Mouse (Mus musculus) embryonic facial prominence, embryonic 12.5 days (tissue): ENCODE measurements around the gene Ifitm6. TPM values are rescaled to one million over a fixed set of nuclear protein-coding genes. Genes with fewer than 3 reads are reported as not detected.
"Not testable (repeated sequence)": the region's sequence is repeated elsewhere in the genome, so short reads cannot be mapped to it uniquely, and the experiment has no call there.

Source experiments
- ATAC-seq: fragments of 200-750 bp; cut with Nextera tagmentation; 2 replicates; pipeline ENCODE4 v1.8.0; 2017; ENCODE audit not compliant: insufficient number of reproducible peaks, insufficient read depth, low FRiP score, low TSS enrichment
- H3K27ac ChIP-seq: fragments of 300-500 bp; sonication (generic); 2 replicates; pipeline ENCODE4 v1.5.1; 2016; ENCODE audit warnings: mild to moderate bottlenecking
- H3K27me3 ChIP-seq: fragments of 300-500 bp; sonication (generic); 2 replicates; pipeline ENCODE4 v1.6.1; 2016; ENCODE audit warnings: mild to moderate bottlenecking, moderate library complexity
- H3K36me3 ChIP-seq: fragments of 300-500 bp; sonication (generic); 2 replicates; pipeline ENCODE4 v1.6.1; 2016; ENCODE audit warnings: mild to moderate bottlenecking
- H3K4me1 ChIP-seq: fragments of 300-500 bp; sonication (generic); 2 replicates; pipeline ENCODE4 v1.6.1; 2016
- H3K4me2 ChIP-seq: fragments of 300-500 bp; sonication (generic); replicated peaks from 2 replicates; pipeline ENCODE4 v1.6.1; 2016; ENCODE audit warnings: mild to moderate bottlenecking, moderate library complexity
- H3K4me3 ChIP-seq: fragments of 300-500 bp; sonication (generic); 2 replicates; pipeline ENCODE4 v1.5.1; 2016; ENCODE audit warnings: mild to moderate bottlenecking
- H3K9ac ChIP-seq: fragments of 300-500 bp; sonication (generic); 2 replicates; pipeline ENCODE4 v1.6.1; 2016; ENCODE audit warnings: mild to moderate bottlenecking, moderate library complexity
- H3K9me3 ChIP-seq: fragments of 300-500 bp; sonication (generic); 2 replicates; pipeline ENCODE4 v1.6.1; 2016; ENCODE audit warnings: mild to moderate bottlenecking, moderate library complexity
- WGBS: fragments of 180-500 bp; shearing (Covaris S2); methylation state at CpG from one replicate; pipeline ENCODE4 v1.1.7; 2016; 5-methylcytosine and 5-hydroxymethylcytosine counted together
- polyA plus RNA-seq: library from polyadenylated mRNA; unstranded; fragments of >200 nt; fragmentation: Nextera tagmentation; extraction: Ambion mirVana; gene quantifications from 2 replicates; pipeline ENCODE4 v1.2.1, GENCODE M21; 2016

Gene Ifitm6
- polyA plus RNA-seq, 1 experiment from 2014 or later: 0.43 TPM

DNA sequence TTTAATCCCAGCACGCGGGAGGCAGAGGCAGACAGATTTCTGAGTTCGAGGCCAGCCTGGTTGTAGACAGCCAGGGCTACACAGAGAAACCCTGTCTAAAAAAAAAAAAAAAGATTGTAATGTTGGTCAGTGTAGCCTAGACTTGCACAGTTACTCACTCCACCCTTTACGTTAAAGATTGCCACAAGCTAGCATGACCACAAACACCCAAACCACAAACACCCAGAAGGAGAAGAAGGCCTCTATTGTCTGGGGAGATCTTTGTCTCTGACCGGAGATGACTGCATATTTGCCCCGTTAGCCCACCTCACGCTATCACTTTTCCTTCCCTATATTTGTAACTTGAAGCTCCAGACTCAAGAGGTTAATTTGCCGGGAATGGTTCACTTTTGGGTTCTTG, 36.0 kb downstream of the Ifitm6 start:
- H3K4me3 ChIP-seq: no peak overlapping the region
- H3K27ac ChIP-seq: no peak overlapping the region
- H3K9ac ChIP-seq: no peak overlapping the region
- H3K27me3 ChIP-seq: no peaks in the 10 kb centered on the region
- no peak for ATAC-seq
- no peak overlapping the region for H3K4me2 ChIP-seq
- H3K9me3 ChIP-seq: no peaks in the 10 kb centered on the region
- WGBS: 80% methylated on average over 8 of the region's 8 CpGs
- H3K4me1 ChIP-seq: no peaks in the 10 kb centered on the region
- no peaks in the 10 kb centered on the region for H3K36me3 ChIP-seq

DNA sequence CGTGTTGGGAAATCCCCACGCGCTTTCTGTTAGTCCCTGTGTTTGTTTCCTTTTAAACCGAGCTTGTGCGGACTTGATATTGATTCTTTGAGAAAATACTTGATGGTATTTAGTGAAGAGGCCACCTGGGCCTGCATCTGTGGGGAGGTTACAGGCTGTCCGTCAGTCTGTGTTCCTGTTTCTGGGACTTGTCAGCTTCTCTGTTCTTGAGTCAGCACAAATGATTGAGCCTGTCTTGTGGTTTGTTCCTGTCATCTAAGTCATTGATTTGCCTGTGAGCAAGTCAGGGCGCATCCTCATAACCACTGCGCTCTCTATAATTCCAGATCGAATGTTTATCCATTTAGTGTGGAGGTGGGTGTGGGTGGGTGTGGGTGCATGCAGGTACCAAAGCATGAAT, 41.0 kb downstream of the Ifitm6 start:
- not testable (repeated sequence) for H3K9ac ChIP-seq
- 85% methylated on average over 9 of the region's 9 CpGs for WGBS

DNA sequence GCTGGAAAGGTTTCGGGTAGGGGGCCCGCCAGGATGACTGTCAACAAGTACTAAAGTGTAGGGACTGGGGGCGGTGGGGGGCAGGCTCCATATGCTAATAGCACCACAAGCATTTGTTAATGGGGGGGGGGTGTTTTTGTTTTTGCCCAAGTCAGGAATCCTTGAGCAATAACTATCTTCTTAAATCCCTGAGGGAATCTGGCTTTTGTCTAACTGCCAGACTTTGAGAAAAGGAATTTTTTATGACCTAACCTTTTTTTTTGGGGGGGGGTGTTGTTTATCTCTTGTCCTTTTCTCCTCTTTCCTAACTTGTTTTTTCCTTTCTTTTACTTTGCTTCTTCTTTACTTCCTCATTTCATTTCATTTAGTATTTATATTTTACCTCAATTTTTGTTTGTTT, 42.3 kb downstream of the Ifitm6 start:
- Histone ChIP-seq H3K4me2 (no peak overlapping the region), H3K27me3 (no peaks in the 10 kb centered on the region), H3K4me3 (no peak overlapping the region), H3K9me3 (no peaks in the 10 kb centered on the region), H3K27ac (no peak overlapping the region), H3K36me3 (no peaks in the 10 kb centered on the region), H3K9ac (no peak overlapping the region), H3K4me1 (peaks cover 20% of the 10 kb centered on the region)
- 27% methylated on average over 3 of the region's 3 CpGs for WGBS
- no peak for ATAC-seq

More for the DNA sequence above, 41.0 kb downstream of the Ifitm6 start:
- not testable (repeated sequence) for H3K27me3 ChIP-seq, H3K36me3 ChIP-seq, H3K4me3 ChIP-seq, H3K9me3 ChIP-seq, H3K27ac ChIP-seq, ATAC-seq, H3K4me2 ChIP-seq
- H3K4me1 ChIP-seq: peaks cover 13% of the 10 kb centered on the region

- Histone ChIP-seq H3K4me2 (no peak overlapping the region), H3K9me3 (no peaks in the 10 kb centered on the region), H3K36me3 (no peaks in the 10 kb centered on the region), H3K4me3 (no peak overlapping the region), H3K27ac (no peak overlapping the region), H3K27me3 (no peaks in the 10 kb centered on the region), H3K4me1 (peaks cover 20% of the 10 kb centered on the region), H3K9ac (no peak overlapping the region)
- no peak for ATAC-seq
- WGBS: 14% methylated on average over 9 of the region's 9 CpGs
These were observed 42.8 kb downstream of the Ifitm6 start for GRCm38 (mm10) chr7:140974940-140975339.

- Histone ChIP-seq H3K36me3 (no peaks in the 10 kb centered on the region), H3K27ac (0 out of 2 replicates have a peak overlapping the region, but pooled peaks have one; percentile 47), H3K27me3 (no peaks in the 10 kb centered on the region), H3K4me3 (no peak overlapping the region), H3K9me3 (no peaks in the 10 kb centered on the region), H3K9ac (no peak overlapping the region), H3K4me1 (peaks cover 20% of the 10 kb centered on the region), H3K4me2 (no peak overlapping the region)
- 32% methylated on average over 14 of the region's 14 CpGs for WGBS
- no peak for ATAC-seq
These were observed 44.1 kb downstream of the Ifitm6 start for GRCm38 (mm10) chr7:140973396-140974165.

- no peak overlapping the region for H3K4me3 ChIP-seq
- no peaks in the 10 kb centered on the region for H3K27me3 ChIP-seq
- H3K4me1 ChIP-seq: peaks cover 27% of the 10 kb centered on the region
- H3K36me3 ChIP-seq: no peaks in the 10 kb centered on the region
- no peak overlapping the region for H3K4me2 ChIP-seq
- H3K9me3 ChIP-seq: no peaks in the 10 kb centered on the region
- H3K27ac ChIP-seq: no peak overlapping the region
- no peak overlapping the region for H3K9ac ChIP-seq
- ATAC-seq: peak; percentile 25; the same call in 1 of the 2 replicates
- WGBS: 70% methylated on average over 8 of the region's 8 CpGs
These were observed 46.1 kb downstream of the Ifitm6 start for GRCm38 (mm10) chr7:140971479-140972171.

GRCm38 (mm10) chr7:140970931-140971330, 46.8 kb downstream of the Ifitm6 start:
- Histone ChIP-seq H3K27ac (no peak overlapping the region), H3K36me3 (no peaks in the 10 kb centered on the region), H3K9me3 (no peaks in the 10 kb centered on the region), H3K9ac (no peak overlapping the region), H3K4me1 (peaks cover 27% of the 10 kb centered on the region), H3K4me3 (no peak overlapping the region), H3K27me3 (no peaks in the 10 kb centered on the region), H3K4me2 (no peak overlapping the region)
- 0 out of 2 replicates have a peak, but pooled peaks have one; percentile 45 for ATAC-seq
- 45% methylated on average over 7 of the region's 7 CpGs for WGBS

DNA sequence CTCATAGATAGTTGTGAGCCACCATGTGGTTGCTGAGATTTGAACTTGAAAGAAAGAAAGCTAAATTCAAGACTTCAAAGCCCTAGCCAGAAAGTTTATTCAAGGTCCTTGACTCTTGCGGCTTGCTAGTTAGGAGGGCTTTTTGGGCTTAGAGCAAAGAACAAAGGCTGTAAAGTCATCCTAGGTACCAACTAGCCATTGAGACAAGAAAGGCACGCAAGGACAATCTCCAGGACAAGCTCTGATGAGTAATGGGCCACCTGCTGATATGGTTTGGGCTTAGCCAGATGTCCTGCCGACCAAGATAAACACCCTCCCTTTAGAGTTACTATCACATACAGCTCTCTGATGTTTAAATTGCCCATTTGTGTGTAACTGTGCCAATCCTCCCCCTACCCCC, 49.0 kb downstream of the Ifitm6 start:
- not testable (repeated sequence) for H3K9ac ChIP-seq, H3K27ac ChIP-seq, H3K27me3 ChIP-seq, H3K36me3 ChIP-seq, H3K9me3 ChIP-seq, H3K4me2 ChIP-seq, ATAC-seq, H3K4me3 ChIP-seq
- WGBS: 27% methylated on average over 3 of the region's 3 CpGs
- peaks cover 20% of the 10 kb centered on the region for H3K4me1 ChIP-seq

- WGBS: 7% methylated on average over 14 of the region's 14 CpGs
- ATAC-seq: peak; percentile 58; the same call in 1 of the 2 replicates
- Histone ChIP-seq H3K27ac (peak overlapping the region; percentile 42; the same call in 1 of the 2 replicates), H3K27me3 (no peaks in the 10 kb centered on the region), H3K4me2 (peak overlapping the region; percentile 30; the same call in 1 of the 2 replicates), H3K9ac (no peak overlapping the region), H3K4me1 (peaks cover 14% of the 10 kb centered on the region; the same call in 1 of the 2 replicates), H3K36me3 (no peaks in the 10 kb centered on the region), H3K4me3 (no peak overlapping the region), H3K9me3 (no peaks in the 10 kb centered on the region)
These were observed 49.7 kb downstream of the Ifitm6 start for GRCm38 (mm10) chr7:140967862-140968591.

DNA sequence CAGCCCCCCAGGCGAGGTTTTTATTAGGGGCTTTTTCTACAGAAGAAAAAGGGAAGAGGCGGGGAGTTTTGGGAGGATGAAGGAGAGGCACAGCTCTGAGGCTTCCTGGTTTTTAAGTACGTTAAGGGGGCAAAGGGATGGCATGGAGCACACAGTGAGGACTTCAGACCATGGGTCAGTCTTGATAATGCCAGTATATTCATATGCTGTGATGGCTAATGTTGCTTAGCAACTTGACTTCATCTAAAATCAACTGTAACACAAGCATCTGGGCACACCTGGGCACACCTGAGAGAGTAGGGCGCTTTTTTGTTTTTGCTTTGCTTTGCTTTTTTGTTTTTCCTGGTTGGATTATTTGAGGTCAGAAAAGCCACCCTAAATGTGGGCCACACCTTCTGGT, 50.8 kb downstream of the Ifitm6 start, which contains the start of gene Ifitm1:
Gene Ifitm1 (plus strand): TSS at position 301 of the 400 bp plus-strand sequence.
- H3K4me3 ChIP-seq: no peak within 1 kb of the TSS
- no peaks in the 10 kb centered on the region for H3K27me3 ChIP-seq
- no peaks in the 10 kb centered on the region for H3K9me3 ChIP-seq
- H3K36me3 ChIP-seq: no peaks in the 10 kb centered on the region
- WGBS: 86% methylated on average over 4 of the region's 4 CpGs
- peak within 1 kb of the TSS; percentile 42; the same call in 1 of the 2 replicates for H3K27ac ChIP-seq
- no peak for ATAC-seq
- H3K9ac ChIP-seq: no peak within 1 kb of the TSS
- H3K4me2 ChIP-seq: peak within 1 kb of the TSS; percentile 30; the same call in 1 of the 2 replicates
- peaks cover 14% of the 10 kb centered on the region; the same call in 1 of the 2 replicates for H3K4me1 ChIP-seq
